Mouse (Mus musculus) embryonic facial prominence, embryonic 14.5 days (tissue): ENCODE measurements around the gene Prl2a1. TPM values are rescaled to one million over a fixed set of nuclear protein-coding genes. Genes with fewer than 3 reads are reported as not detected.
"Not testable (repeated sequence)": the region's sequence is repeated elsewhere in the genome, so short reads cannot be mapped to it uniquely, and the experiment has no call there.

Experiments used
- ATAC-seq: fragments of 200-750 bp; cut with Nextera tagmentation; 2 replicates; pipeline ENCODE4 v1.8.0; 2017; ENCODE audit warnings: low read depth, moderate number of reproducible peaks, moderate TSS enrichment
- DNase-seq: peaks from one replicate; pipeline ENCODE4 v3.0.0-alpha.2; 2015; ENCODE audit warnings: low spot score
- H3K27ac ChIP-seq: fragments of 300-500 bp; sonication (generic); replicated peaks from 2 replicates; pipeline ENCODE4 v1.5.1; 2014; ENCODE audit warnings: low read depth, mild to moderate bottlenecking, low read length, moderate library complexity
- H3K27me3 ChIP-seq: fragments of 300-500 bp; sonication (generic); replicated peaks from 2 replicates; pipeline ENCODE4 v1.6.1; 2014; ENCODE audit warnings: low read length; ENCODE audit not compliant: control insufficient read depth, insufficient read depth
- H3K36me3 ChIP-seq: fragments of 300-500 bp; sonication (generic); 2 replicates; pipeline ENCODE4 v1.6.1; 2014; ENCODE audit warnings: low read length, mixed read lengths; ENCODE audit not compliant: control insufficient read depth, insufficient read depth
- H3K4me1 ChIP-seq: fragments of 300-500 bp; sonication (generic); 2 replicates; pipeline ENCODE4 v1.6.1; 2014; ENCODE audit warnings: antibody characterized with exemption, low read length; ENCODE audit not compliant: control insufficient read depth, insufficient read depth
- H3K4me2 ChIP-seq: fragments of 300-500 bp; sonication (generic); 2 replicates; pipeline ENCODE4 v1.6.1; 2014; ENCODE audit warnings: low read depth, mild to moderate bottlenecking, low read length, moderate library complexity, mixed read lengths
- H3K4me3 ChIP-seq: fragments of 300-500 bp; sonication (generic); 2 replicates; pipeline ENCODE4 v1.5.1; 2014; ENCODE audit warnings: low read depth, mild to moderate bottlenecking, low read length
- H3K9ac ChIP-seq: fragments of 300-500 bp; sonication (generic); 2 replicates; pipeline ENCODE4 v1.6.1; 2014; ENCODE audit warnings: low read depth, mild to moderate bottlenecking, low read length, moderate library complexity, mixed read lengths
- H3K9me3 ChIP-seq: fragments of 300-500 bp; sonication (generic); 2 replicates; pipeline ENCODE4 v1.6.1; 2016; ENCODE audit warnings: low read length; ENCODE audit not compliant: control insufficient read depth
- WGBS: fragments of 180-500 bp; shearing (Covaris S2); extraction: QIAGEN DNeasy Blood & Tissue Kit; methylation state at CpG from one replicate; pipeline ENCODE4 v1.1.7; 2014; 5-methylcytosine and 5-hydroxymethylcytosine counted together
- polyA plus RNA-seq: library from polyadenylated mRNA; unstranded; fragments of >200 nt; fragmentation: Nextera tagmentation; extraction: Ambion mirVana; gene quantifications from 2 replicates; pipeline ENCODE4 v1.2.1, GENCODE M21; 2014

Prl2a1 gene
- not detected in 2 replicates for polyA plus RNA-seq

DNA sequence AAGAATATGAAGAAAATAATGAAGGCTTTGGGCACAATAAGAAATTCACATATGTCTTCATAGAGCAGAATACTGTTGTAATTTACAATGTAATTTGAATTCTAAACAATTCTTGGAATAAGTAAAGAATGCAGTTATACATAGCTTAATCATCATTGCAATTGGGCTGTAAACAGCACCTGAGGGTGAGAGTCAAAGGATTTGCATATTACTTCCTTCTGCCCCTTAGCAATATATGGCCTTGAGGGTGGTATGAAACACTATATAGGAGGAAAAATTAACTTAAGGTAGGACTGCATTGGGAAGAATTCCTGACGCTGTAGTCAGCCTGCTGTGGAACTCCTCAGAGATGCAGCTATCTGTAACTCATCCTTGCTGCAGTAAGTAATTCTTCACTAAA, at the start of gene Prl2a1:
Prl2a1 (plus strand) TSS at position 301 of the 400 bp plus-strand sequence.
- Histone ChIP-seq H3K36me3 (no peaks in the 10 kb centered on the region), H3K27me3 (no peaks in the 10 kb centered on the region), H3K4me3 (no peak within 1 kb of the TSS), H3K9ac (no peak within 1 kb of the TSS), H3K27ac (no peak within 1 kb of the TSS), H3K4me2 (no peak within 1 kb of the TSS), H3K4me1 (no peaks in the 10 kb centered on the region), H3K9me3 (no peaks in the 10 kb centered on the region)
- DNase-seq (no peak), ATAC-seq (no peak)
- WGBS, result 81% methylated on average over 1 of the region's 1 CpGs

DNA sequence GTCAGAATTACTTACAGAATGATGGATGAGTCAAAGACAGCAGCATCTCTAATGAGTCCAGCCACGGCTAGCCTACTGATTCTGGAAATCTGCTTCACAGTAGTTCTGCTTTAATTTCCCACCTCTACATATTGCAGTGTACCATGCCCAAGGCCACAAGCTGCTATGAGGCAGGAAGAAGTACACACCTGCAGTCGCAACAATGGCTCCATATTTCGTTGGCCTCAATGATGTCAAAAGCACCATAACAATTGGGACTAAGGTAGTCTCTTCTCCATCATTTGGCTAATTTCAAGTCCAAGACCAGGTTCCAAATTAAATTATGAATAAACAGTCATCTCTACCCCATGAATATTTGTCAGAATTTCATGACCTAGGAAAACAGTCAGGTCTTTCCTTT, 20.8 kb upstream of the Prl2a1 start, which contains the start of gene Prl7c1:
Prl7c1 (minus strand) TSS at position 101 of the 400 bp plus-strand sequence.
- not testable (repeated sequence) for DNase-seq, H3K4me2 ChIP-seq, H3K27me3 ChIP-seq, H3K9me3 ChIP-seq, H3K9ac ChIP-seq, ATAC-seq, H3K4me3 ChIP-seq, H3K27ac ChIP-seq, H3K4me1 ChIP-seq, H3K36me3 ChIP-seq
- WGBS, result 92% methylated on average over 2 of the region's 3 CpGs

DNA sequence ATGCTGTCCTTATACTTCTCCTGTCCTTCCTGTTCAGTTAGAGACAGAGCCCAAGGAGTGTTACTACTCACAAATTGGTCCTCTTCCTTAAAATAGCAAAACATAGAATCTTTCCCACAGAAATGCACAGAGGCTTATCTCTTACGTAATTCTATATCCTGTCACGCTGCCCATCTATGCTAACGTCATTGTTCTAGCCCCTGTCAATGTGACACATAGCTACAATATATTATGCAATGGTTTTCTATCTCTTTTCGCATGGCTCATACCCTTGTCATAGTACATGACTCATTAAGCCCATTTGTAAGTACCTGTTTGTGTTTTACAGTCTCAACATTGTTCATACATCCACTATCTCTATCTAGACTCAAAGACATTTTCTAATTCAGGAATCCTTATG, 2.2 kb upstream of the Prl2a1 start:
- WGBS, result 86% methylated on average over 4 of the region's 4 CpGs
- Histone ChIP-seq H3K4me1 (no peaks in the 10 kb centered on the region), H3K4me2 (no peak overlapping the region), H3K36me3 (no peaks in the 10 kb centered on the region), H3K9me3 (no peaks in the 10 kb centered on the region), H3K27ac (no peak overlapping the region), H3K27me3 (no peaks in the 10 kb centered on the region), H3K9ac (no peak overlapping the region), H3K4me3 (no peak overlapping the region)
- ATAC-seq, result no peak
- DNase-seq, result no peak

DNA sequence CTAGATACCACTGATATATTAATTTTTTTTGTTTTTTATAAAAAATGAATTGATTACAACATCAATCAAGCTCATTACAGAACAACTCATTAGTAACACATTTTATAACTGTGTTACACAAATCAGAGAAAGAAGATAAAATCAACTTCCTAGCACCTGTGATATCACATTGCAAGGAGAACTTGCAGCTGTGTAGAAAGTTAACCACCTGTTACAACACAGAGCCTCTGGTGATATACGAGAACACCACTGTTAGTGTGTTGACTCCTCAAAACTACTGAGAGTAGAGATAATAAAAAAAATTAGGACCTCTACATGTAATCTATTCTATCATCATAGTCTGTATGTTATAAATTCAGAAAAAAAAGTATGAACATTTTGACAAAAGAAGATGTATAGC, 1.3 kb downstream of the Prl2a1 start:
- Histone ChIP-seq H3K27ac (no peak overlapping the region), H3K9me3 (no peaks in the 10 kb centered on the region), H3K36me3 (no peaks in the 10 kb centered on the region), H3K4me3 (no peak overlapping the region), H3K4me1 (no peaks in the 10 kb centered on the region), H3K9ac (no peak overlapping the region), H3K27me3 (no peaks in the 10 kb centered on the region), H3K4me2 (no peak overlapping the region)
- 77% methylated on average over 1 of the region's 1 CpGs for WGBS
- ATAC-seq (no peak), DNase-seq (peak; percentile 1)

DNA sequence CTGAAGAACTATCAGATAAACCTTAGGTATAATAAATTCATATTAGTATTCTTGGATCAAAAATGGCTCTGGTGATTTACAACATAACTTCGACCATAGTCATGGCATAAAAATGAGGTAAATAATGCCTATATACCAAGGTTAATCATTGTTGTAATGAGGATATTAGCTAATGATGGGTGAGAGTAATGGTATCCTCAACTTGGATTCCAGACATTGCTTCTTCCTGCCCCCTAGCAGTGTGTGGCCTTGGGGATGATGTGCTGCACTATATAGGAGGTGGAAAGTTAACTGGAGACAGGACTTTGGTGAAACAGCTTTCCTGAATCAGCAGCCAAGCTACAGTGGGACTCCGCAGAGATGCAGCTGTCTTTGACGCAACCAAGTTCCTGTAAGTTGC, 47.6 kb downstream of the Prl2a1 start, which contains the start of gene Prl2c1:
Prl2c1 (plus strand) TSS at position 301 of the 400 bp plus-strand sequence.
- no peaks in the 10 kb centered on the region for H3K36me3 ChIP-seq
- no peak within 1 kb of the TSS for H3K9ac ChIP-seq
- H3K9me3 ChIP-seq, result no peaks in the 10 kb centered on the region
- H3K27ac ChIP-seq, result no peak within 1 kb of the TSS
- no peaks in the 10 kb centered on the region for H3K27me3 ChIP-seq
- ATAC-seq, result no peak
- H3K4me3 ChIP-seq, result no peak within 1 kb of the TSS
- no peak within 1 kb of the TSS for H3K4me2 ChIP-seq
- 89% methylated on average over 3 of the region's 3 CpGs for WGBS
- H3K4me1 ChIP-seq, result no peaks in the 10 kb centered on the region
- DNase-seq, result no peak

Other genes with a start within 250 kb of the Prl2a1 start
- gene Prl8a9, start 237.0 kb upstream of the Prl2a1 start, polyA plus RNA-seq, result not detected in 2 replicates
- not detected in 2 replicates for gene Prl8a1, start 219.5 kb upstream of the Prl2a1 start, polyA plus RNA-seq
- gene Prl7b1, start 191.1 kb upstream of the Prl2a1 start, polyA plus RNA-seq, result not detected in 2 replicates
- not detected in 2 replicates for gene Prl7a1, start 159.2 kb upstream of the Prl2a1 start, polyA plus RNA-seq
- gene Prl7a2, start 133.6 kb upstream of the Prl2a1 start, polyA plus RNA-seq, result not detected in 2 replicates
- not detected in 2 replicates for gene Prl7d1, start 84.9 kb upstream of the Prl2a1 start, polyA plus RNA-seq
- gene Prl7c1, start 20.9 kb upstream of the Prl2a1 start, polyA plus RNA-seq, result not detected in 2 replicates
- gene Prl2c1, start 47.7 kb downstream of the Prl2a1 start, polyA plus RNA-seq, result not detected in 2 replicates
- gene Prl4a1, start 214.6 kb downstream of the Prl2a1 start, polyA plus RNA-seq, result not detected in 2 replicates